In genomic region chr11:104439703-104440102, GRCm38 (mm10) we compare ENCODE assay signal across 9 mouse cellular contexts. TPM values are rescaled to one million over a fixed set of nuclear protein-coding genes. Genes with fewer than 3 reads are reported as not detected.
DNase-seq lines count a peak whose midpoint lies in the region; ATAC-seq and TF ChIP-seq lines count a peak whose summit lies in the region.
"Had no signal": no experiment of that assay in that cellular context is flagged by ENCODE, and none has a peak within 500 bp of the region (broad histone marks: within the 10 kb centered on the region; RNA-seq: fewer than 3 reads in every experiment).

No protein-coding gene starts in this region.

- H3K4me1 ChIP-seq in liver, adult 2 months (ENCODE audit: control insufficient read depth, insufficient read depth, low read length) = peaks cover 13% of the 10 kb centered on the region
- 0 out of 2 replicates have a peak, but pooled peaks cover 2% of the 10 kb centered on the region for H3K4me1 ChIP-seq in forebrain, embryonic 11.5 days (replicated peaks; ENCODE audit: control insufficient read depth, insufficient read depth, low read length)
- 0 out of 2 replicates have a peak, but pooled peaks cover 3% of the 10 kb centered on the region for H3K4me1 ChIP-seq in limb, embryonic 11.5 days (ENCODE audit: control insufficient read depth, insufficient read depth, low read length)
- H3K4me1 ChIP-seq in neural tube, embryonic 12.5 days = peaks cover 2% of the 10 kb centered on the region; the same call in 1 of the 2 replicates

- no peaks in the 10 kb centered on the region for H3K36me3 ChIP-seq in liver, adult 2 months (ENCODE audit: control insufficient read depth, insufficient read depth, low read length)
- no peaks in the 10 kb centered on the region for H3K36me3 ChIP-seq in forebrain, embryonic 11.5 days (ENCODE audit: control insufficient read depth, insufficient read depth, low read length)
- H3K36me3 ChIP-seq in limb, embryonic 11.5 days (ENCODE audit: control insufficient read depth, insufficient read depth, low read length) = no peaks in the 10 kb centered on the region
- no peaks in the 10 kb centered on the region for H3K36me3 ChIP-seq in neural tube, embryonic 12.5 days

- TF ChIP-seq POLR2A in liver, adult 2 months (IDR thresholded peaks at IDR 0.05; ENCODE audit: extremely low read depth, insufficient read depth, low read length) = no peak

- H3K4me3 ChIP-seq in liver, adult 2 months (ENCODE audit: insufficient read depth, low read depth, low read length) = no peak overlapping the region
- H3K4me3 ChIP-seq in forebrain, embryonic 11.5 days (ENCODE audit: low read depth, low read length) = no peak overlapping the region
- no peak overlapping the region for H3K4me3 ChIP-seq in limb, embryonic 11.5 days (ENCODE audit: low read depth, low read length)
- H3K4me3 ChIP-seq in neural tube, embryonic 12.5 days = no peak overlapping the region

- peak; percentile 62 for DNase-seq in liver, adult 2 months (ENCODE audit: extremely low read depth, low read depth, low spot score)
- DNase-seq in liver = no peak
- DNase-seq in forebrain, embryonic 11.5 days (ENCODE audit: low spot score) = no peak
- no peak for DNase-seq in limb, embryonic 11.5 days (ENCODE audit: low spot score)
- no peak for DNase-seq in cerebellum, adult 8-10 months
- DNase-seq: lung, postnatal 4 days had no signal

- H3K9me3 ChIP-seq in forebrain, embryonic 11.5 days (ENCODE audit: control insufficient read depth, low read length) = no peaks in the 10 kb centered on the region
- H3K9me3 ChIP-seq in limb, embryonic 11.5 days (ENCODE audit: control insufficient read depth, low read length) = no peaks in the 10 kb centered on the region
- H3K9me3 ChIP-seq in neural tube, embryonic 12.5 days = no peaks in the 10 kb centered on the region

- peaks cover 10% of the 10 kb centered on the region for H3K79me2 ChIP-seq in liver, adult 2 months (ENCODE audit: control insufficient read depth, insufficient read depth, low read length)

- TF ChIP-seq CTCF in liver, adult 2 months (IDR thresholded peaks at IDR 0.05; ENCODE audit: low read depth, low read length) = no peak

- WGBS in liver, adult 2 months = 7% methylated on average over 2 of the region's 2 CpGs
- 60% methylated on average over 2 of the region's 2 CpGs for WGBS in forebrain, embryonic 11.5 days
- 74% methylated on average over 2 of the region's 2 CpGs for WGBS in limb, embryonic 11.5 days
- WGBS in neural tube, embryonic 12.5 days = 63% methylated on average over 2 of the region's 2 CpGs

- no peak overlapping the region for H3K9ac ChIP-seq in liver, adult 2 months (ENCODE audit: low read depth, low read length)
- no peak overlapping the region for H3K9ac ChIP-seq in forebrain, embryonic 11.5 days (ENCODE audit: low read length)
- no peak overlapping the region for H3K9ac ChIP-seq in limb, embryonic 11.5 days (ENCODE audit: low read length)
- no peak overlapping the region for H3K9ac ChIP-seq in neural tube, embryonic 12.5 days

- no peak overlapping the region for H3K27ac ChIP-seq in liver, adult 2 months (replicated peaks; ENCODE audit: insufficient read depth, low read depth, low read length)
- H3K27ac ChIP-seq in forebrain, embryonic 11.5 days (ENCODE audit: low read depth, low read length) = no peak overlapping the region
- no peak overlapping the region for H3K27ac ChIP-seq in limb, embryonic 11.5 days (replicated peaks; ENCODE audit: low read depth, low read length)
- H3K27ac ChIP-seq in neural tube, embryonic 12.5 days = no peak overlapping the region

- peak overlapping the region; percentile 40 for H3K4me2 ChIP-seq in forebrain, embryonic 11.5 days (ENCODE audit: low read depth, low read length, severe bottlenecking)
- peak overlapping the region; percentile 5; the same call in 1 of the 2 replicates for H3K4me2 ChIP-seq in limb, embryonic 11.5 days (ENCODE audit: low read depth, severe bottlenecking)
- H3K4me2 ChIP-seq in neural tube, embryonic 12.5 days (replicated peaks) = peak overlapping the region; percentile 77

- H3K27me3 ChIP-seq in liver, adult 2 months (ENCODE audit: control insufficient read depth, insufficient read depth, low read length) = no peaks in the 10 kb centered on the region
- no peaks in the 10 kb centered on the region for H3K27me3 ChIP-seq in forebrain, embryonic 11.5 days (ENCODE audit: control insufficient read depth, insufficient read depth, low read length)
- H3K27me3 ChIP-seq in limb, embryonic 11.5 days (ENCODE audit: control insufficient read depth, insufficient read depth, low read length) = no peaks in the 10 kb centered on the region
- H3K27me3 ChIP-seq in neural tube, embryonic 12.5 days (replicated peaks) = no peaks in the 10 kb centered on the region

- ATAC-seq in forebrain, embryonic 11.5 days (replicated peaks; ENCODE audit: low FRiP score) = no peak
- no peak for ATAC-seq in limb, embryonic 11.5 days (ENCODE audit: insufficient number of reproducible peaks, low FRiP score, low TSS enrichment, low read depth)
- ATAC-seq in neural tube, embryonic 12.5 days (ENCODE audit: low FRiP score, low read depth) = no peak
- no peak for ATAC-seq in megakaryocyte progenitor cell, adult 5-6 weeks (replicated peaks; ENCODE audit: poor library complexity)
- ATAC-seq: activated CD4-positive, CD25-positive, alpha-beta regulatory T cell, adult 4 months had no signal

RNA-seq across cellular contexts. Expression of gene Kansl1, which starts 29.0 kb away (rescaled TPM):
- total RNA-seq in liver, adult 2 months (2014; rRNA removed) = 13.7 and 15.5 TPM in 2 replicates
- polyA plus RNA-seq in liver, adult 2 months (2012; rRNA removed) = 33.0 and 36.2 TPM in 2 replicates
- 35.4 and 35.6 TPM in 2 replicates for polyA plus RNA-seq in forebrain, embryonic 11.5 days (2014; fragmentation: Nextera tagmentation; extraction: Ambion mirVana)
- 33.6 and 38.8 TPM in 2 replicates for polyA plus RNA-seq in limb, embryonic 11.5 days (2014; fragmentation: Nextera tagmentation; extraction: Ambion mirVana)
- 30.9 and 34.2 TPM in 2 replicates for polyA plus RNA-seq in neural tube, embryonic 12.5 days (2016; fragmentation: Nextera tagmentation; extraction: Ambion mirVana)
- total RNA-seq in megakaryocyte progenitor cell, adult 5-6 weeks (2015) = 62.8 and 64.0 TPM in 2 replicates
- total RNA-seq in megakaryocyte progenitor cell, adult 5-6 weeks (2017) = 29.6 and 37.2 TPM in 2 replicates

Comparison
In these comparisons a context has a peak if more than half of its experiments do, and no peak if none do; other contexts are left out.
1. H3K4me2 ChIP-seq: peak in every context shown above with its lines; median percentile 77 in neural tube, embryonic 12.5 days; 40 in forebrain, embryonic 11.5 days; 5 in limb, embryonic 11.5 days.